Mouse (Mus musculus): Measurements from ENCODE around the gene Stk11.

DNA sequence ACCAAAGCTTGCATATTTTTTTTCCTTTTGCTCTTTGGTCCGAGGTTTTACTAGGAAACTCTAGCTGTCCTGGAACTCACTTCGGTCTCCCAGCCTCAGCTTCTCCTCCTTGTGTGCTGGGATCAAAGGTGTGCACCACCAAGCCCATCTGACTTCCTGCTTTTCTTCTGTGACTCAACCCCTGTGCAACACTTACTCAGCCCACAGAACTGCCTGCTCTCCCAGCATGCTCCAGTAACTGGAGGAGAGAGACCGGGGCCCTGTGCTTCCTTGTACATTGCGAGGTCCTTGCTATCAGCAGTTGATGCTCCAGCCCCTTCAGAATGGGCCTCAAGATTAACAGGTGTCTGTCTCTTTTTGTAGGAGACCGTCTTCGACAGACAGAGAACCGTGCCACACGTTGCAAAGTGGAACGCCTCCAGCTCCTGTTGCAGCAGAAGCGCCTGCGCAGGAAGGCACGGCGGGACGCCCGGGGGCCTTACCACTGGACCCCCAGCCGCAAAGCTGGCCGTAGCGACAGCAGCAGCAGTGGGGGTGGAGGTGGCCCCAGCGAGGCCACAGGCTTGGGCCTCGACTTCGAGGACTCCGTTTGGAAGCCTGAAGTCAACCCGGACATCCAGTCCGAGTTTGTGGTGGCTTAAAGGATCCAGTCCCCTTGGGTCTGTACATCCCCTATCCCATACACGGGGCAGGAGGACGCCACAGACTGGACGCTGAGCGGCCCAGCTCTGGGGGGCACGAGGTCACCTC is 40.6 kb downstream of the Stk11 start:
- TF ChIP-seq POLR2A (IDR thresholded peaks at IDR 0.05; ENCODE audit: control insufficient read depth, low read depth, low read length) = no peak
- no peak for TF ChIP-seq CTCF (IDR thresholded peaks at IDR 0.05; ENCODE audit: control insufficient read depth, insufficient read depth, insufficient replicate concordance, low read depth, low read length)
